Mouse (Mus musculus): ENCODE data around the gene Lsm10.
A peak's percentile ranks its signal among the peaks of the same experiment; 100 is the strongest.

The Lsm10 gene

DNA sequence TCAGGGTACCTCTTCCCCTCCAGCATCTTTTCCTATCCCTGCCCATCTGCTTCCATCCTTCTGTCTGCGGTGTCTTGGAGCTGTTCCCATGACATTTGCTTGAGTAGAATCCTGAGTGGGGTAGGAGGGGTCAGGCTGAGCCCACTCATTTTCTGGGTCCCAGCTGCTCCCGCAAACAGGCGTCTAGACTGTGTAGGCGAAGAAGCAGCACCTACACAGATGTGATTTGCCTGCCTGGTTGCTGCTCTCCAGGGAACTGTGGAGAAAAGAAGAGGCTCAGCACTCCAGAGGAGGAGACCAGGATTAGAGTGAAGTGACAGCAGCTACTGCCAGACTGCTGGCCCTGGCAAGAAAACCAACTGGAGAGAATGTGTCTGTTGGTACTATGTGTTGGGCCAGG is 22.2 kb downstream of the Lsm10 start:
- no peak for DNase-seq (ENCODE audit: inconsistent age in 2 of 2, low spot score in 1 of 2)

DNA sequence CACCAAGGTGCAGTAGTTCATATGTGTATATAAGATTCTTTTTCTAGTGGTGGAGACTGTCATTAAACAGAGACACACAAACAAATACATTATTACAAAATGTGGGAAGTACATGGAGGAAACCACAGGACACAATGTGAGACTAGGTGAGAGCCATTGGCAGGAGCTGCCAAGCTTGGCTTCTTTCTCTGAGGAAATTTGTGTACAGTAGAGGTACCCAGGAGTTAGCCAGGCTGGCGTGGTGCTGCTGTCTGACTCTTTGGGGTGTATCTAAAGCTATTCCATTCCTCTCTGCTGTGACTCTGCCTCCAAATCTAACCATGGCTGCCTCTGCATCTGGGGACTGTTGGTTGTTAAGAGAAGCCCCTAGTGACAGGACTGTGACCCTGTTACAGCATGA is 22.6 kb downstream of the Lsm10 start:
- DNase-seq (ENCODE audit: inconsistent age in 2 of 2, low spot score in 1 of 2), result no peak

DNA sequence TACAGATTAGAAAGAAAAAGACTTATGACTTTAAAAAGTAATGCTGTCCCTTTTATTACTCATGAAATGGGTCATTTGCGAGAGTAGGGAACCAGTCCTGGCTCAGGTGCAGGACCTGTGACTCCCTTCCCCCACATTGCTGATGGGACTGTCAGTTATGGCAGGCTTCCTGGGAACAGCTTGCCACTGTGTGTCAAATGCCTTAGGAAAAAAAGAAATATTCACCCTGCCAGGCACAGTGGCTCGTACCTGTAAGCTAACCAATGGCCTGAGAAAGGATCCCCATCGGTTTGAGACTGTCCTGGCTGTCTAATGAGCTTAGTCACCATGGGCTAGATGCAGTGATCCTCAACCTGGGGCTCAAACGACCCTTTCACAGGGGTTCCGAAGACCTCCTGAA is 23.6 kb downstream of the Lsm10 start:
- DNase-seq (ENCODE audit: inconsistent age in 2 of 2, low spot score in 1 of 2), result no peak

DNA sequence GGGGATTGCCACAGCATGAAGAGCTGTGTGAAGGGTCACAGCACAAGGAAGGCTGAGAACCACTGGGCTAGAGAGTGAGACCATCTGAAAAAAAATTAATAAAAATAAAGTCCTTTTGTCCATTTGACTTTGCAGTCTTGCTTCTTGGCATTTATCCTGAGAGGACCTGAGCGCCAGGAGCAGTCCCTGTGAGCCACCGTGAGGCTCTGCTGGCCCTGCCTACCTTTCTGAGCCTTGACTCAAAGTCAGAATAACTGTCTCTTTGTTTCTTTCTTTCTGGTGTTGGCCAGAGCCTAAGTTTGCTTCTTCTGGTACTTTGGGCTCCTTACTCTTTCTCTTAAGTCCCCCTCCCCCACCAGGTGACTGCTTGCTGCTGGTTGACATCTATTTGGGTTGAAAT is 24.1 kb downstream of the Lsm10 start:
- DNase-seq (ENCODE audit: inconsistent age in 2 of 2, low spot score in 1 of 2), result no peak

DNA sequence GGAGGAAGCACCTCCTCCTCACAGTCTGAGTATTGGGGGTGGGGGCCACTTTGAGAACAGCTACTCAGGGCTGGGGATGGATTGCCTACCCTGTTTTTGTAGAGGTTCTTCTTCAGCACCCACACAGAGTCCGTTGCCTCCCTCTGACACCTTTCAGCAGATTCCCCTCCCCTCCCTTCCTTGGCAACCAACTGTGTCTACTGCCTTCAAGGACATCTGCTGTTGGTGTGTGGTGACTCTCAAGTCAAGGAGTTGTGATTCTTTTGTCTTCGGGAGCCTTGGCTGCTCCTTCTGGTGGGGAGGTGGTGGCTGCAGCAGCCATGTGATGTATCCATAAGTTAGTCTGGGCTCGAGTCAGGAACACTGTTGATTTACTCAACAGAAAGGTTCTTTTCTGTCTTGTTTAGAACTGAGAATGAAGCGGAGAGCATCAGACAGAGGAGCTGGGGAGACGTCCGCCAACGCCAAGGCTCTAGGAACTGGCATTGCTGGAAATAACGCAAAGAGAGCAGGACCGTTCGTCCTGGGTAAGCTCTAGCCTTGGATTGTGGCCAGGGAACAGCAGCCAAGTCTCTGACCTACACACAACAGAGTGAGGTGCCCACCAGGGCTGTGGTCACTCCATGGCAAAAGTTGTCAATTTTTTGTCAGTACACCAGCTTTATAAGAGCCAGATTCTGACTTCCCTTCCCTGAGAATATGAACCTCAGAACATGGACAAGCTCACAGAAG is 27.1 kb downstream of the Lsm10 start:
- peak in 1 of 2 experiments; percentile 78 for DNase-seq (ENCODE audit: inconsistent age in 2 of 2, low spot score in 1 of 2)

DNA sequence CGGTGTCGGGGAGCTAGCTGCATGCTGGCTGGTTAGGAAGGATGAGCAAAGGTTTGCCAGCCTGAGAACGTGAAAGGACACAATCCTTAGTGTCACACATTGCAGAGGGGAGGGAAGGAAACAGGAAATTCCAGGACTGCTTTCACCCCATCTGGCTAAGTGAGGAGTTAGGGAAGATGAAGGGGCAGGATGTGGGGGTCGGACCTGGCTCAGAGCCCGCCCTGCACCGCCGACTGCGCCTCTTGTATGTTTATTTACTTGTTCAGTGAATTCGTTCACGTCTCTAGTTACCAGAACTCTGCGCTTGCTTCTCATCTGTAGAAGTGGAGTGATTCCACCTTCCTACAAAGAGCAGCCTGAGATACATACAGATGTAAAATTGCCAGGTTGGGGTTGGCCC is 34.1 kb downstream of the Lsm10 start:
- peak in 1 of 2 experiments; percentile 55 for DNase-seq (ENCODE audit: inconsistent age in 2 of 2, low spot score in 1 of 2)

DNA sequence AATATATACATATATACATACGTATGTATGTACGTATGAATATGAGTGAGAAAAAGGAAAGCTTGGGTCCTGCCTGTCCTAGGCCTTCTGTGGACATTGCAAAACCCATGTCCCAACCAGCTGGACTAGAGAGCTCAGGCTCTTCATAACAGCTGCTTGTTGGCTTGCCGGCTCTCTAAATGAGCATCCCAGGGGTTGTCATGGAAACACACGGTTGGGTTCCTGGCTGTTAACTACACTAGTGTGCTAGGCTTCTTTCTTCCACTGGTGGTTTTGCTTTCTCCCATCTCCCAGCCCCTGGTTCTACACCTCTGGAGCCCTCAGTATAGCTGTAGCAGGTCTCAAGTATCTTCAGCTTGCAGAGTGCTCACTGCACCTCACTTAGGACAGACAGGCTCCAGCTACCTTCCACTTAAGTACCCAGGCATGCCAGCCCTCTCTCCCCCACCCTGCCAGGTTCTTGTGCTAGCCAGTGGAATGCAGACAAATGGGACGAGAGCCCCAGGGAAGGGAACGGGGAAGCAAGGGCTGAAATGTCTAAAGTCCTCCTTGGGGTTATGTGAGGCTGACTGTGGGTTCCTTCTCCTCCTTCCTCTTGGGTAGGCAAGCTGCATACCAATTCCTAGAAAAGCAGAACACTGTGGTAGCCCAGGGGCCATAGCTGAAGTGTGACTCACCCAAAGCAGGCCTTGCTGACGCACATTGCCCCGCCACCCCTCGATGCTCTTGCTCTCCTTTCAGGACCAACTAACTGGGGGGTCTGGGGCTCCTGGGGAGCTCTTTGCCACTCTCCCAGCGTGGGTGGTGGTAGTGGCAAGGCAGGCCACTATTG is 35.1 kb downstream of the Lsm10 start:
- peak; percentile 83 to 91 for DNase-seq (ENCODE audit: inconsistent age in 2 of 2, low spot score in 1 of 2)

DNA sequence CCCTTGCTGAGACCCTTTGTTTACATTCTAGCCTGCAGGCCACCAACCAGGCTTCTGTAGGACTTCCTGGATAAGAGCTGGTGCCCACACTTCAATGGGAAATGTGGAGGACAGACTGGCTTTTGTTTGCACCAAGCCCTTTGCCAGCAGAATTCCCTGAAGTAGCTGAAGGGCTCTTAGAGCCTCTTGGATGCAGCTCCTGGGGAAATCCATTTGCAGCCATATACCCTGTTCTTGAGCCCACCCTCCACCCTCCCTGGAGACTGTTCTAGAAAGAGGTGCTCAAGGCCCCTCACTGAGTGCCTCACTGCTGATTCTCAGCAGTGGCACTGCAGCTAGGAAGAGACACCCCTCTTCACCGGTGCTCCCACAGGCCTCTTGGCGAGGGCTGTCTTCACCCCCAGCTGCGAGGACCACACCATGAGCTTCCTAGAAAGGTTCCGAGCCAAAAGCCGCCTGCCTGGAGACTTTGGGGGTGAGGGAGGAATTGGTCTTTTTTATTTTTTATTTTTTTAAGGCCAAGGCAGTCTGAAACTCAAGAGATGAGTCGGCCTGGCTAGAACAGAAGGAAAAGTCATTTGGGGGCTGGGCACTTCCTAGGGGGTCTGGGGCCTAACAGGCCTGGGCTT is 36.3 kb downstream of the Lsm10 start:
- no peak for DNase-seq (ENCODE audit: inconsistent age in 2 of 2, low spot score in 1 of 2)

DNA sequence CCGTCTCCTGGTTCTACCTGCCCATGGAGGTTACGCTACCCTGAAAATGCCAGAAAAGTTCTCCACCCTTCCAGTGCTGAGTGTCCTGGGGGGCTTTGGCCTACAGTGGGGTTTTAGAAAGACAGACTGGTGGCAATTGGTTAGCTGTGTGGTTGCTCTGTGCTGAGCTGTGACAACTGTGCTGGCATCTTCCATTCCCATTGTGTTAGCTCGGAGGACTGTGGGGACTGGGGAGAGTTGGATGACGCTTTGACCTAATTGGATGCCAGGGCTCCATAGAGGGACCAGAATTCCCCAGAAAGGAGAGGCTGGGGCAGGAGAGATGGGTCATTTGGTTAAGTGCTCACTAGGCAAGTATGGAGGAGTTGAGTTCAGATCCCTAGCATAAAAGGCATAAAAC is 37.8 kb downstream of the Lsm10 start:
- no peak for DNase-seq (ENCODE audit: inconsistent age in 2 of 2, low spot score in 1 of 2)

DNA sequence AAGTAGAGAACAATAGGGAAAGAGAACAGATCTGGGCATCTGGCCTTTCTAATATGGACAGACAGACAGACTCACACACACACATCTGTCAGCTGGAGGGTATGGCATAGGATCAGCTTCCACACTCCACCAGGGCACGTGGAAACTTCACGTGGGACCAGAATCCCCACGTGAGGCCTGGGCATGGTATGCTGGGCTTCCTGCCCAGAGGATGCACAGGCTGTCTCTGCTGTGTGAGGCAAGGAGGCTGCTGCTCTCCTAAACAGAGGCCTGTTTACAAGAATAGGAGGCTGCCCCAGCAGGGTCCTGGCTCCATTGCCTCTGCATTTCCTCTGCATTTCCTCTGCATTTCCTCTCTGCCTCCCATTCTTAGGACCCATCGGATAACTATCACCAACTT is 38.2 kb downstream of the Lsm10 start:
- peak in 1 of 2 experiments; percentile 46 for DNase-seq (ENCODE audit: inconsistent age in 2 of 2, low spot score in 1 of 2)

DNA sequence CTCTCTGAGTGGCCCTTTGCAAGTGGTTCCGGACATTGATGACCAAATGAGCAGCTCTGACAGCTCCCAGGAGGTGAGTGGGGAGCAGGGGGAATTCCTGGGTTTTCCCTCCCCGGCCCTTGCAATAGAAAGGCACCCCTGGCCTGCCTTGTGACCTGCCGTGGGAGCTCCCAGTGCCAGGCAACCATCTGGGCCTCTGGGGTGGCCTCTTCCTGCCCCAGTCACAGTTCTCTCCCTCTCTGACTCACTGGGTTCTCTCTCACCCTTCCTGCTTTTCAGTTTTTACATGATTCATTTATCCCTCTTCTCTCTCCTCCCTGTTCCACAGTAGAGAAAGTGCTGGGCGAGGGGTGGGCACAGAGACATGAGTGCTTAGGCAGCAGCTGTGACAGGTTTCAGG is 41.4 kb downstream of the Lsm10 start:
- no peak for DNase-seq (ENCODE audit: inconsistent age in 2 of 2, low spot score in 1 of 2)

DNA sequence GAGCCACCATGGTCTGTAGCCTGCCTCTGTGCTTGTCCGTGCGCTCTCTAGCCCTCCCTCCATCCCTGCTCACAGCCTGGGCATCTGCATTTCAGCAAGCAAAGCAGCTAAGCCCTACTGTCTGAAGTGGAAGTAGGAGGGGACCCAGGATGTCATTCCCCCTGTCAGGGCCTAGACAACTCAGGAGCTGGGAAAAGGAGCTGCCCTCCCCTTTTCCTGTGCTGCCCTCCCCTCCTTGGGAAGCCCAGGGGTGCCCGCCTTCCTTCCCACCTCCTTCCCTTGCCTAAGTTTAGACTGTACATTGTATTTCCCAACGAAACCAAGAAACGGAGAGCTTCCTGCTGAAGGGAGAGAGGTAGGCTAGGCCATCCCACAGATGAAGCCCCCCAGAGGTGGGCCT is 44.6 kb downstream of the Lsm10 start:
- DNase-seq (ENCODE audit: inconsistent age in 2 of 2, low spot score in 1 of 2), result peak in 1 of 2 experiments; percentile 54

DNA sequence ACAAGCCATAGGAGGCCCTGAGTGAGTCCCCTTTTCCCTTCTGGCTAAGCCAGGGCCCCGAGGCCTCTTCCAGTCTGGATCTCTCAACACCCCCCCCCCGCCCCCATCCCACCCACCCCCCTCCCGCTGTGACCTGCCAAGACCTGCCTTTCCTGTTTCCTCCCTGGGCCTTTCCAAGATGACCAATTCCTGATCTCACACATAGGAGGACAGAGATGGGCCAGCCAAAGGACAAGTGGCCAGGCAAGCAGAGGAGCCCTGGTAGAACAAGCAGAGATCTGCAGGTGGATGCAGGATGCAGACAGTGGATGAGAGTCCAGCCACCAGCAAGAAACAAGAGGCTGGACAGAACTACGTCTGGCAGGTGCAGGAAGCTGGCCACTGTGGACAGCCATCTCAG is 49.0 kb downstream of the Lsm10 start:
- peak in 1 of 2 experiments; percentile 64 for DNase-seq (ENCODE audit: inconsistent age in 2 of 2, low spot score in 1 of 2)

DNA sequence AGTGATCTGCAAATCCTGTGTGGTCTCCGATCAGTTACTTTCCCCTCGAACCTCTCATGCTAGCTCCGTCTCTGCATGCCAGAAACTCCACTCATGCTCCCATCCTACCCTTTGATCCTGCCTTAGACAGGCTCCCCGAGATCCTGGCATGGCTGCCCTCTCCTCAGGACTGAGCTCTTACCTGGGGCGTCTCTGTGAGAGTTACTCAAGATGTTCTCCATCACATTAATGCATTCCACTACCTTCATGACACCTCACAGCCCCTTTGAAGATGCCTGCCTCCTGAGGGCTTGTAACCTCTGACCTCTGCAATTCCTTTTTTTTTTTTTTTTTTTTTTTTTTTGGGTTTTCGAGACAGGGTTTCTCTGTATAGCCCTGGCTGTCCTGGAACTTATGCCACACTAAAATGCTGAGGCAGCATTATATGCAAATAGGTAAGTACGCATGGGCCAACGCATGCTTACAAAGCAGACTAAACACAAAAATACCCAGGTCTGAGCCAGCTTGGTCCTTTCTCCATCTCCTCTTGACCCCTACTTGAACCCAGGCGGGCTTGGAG is 50.6 kb downstream of the Lsm10 start:
- no peak for DNase-seq (ENCODE audit: inconsistent age in 2 of 2, low spot score in 1 of 2)

DNA sequence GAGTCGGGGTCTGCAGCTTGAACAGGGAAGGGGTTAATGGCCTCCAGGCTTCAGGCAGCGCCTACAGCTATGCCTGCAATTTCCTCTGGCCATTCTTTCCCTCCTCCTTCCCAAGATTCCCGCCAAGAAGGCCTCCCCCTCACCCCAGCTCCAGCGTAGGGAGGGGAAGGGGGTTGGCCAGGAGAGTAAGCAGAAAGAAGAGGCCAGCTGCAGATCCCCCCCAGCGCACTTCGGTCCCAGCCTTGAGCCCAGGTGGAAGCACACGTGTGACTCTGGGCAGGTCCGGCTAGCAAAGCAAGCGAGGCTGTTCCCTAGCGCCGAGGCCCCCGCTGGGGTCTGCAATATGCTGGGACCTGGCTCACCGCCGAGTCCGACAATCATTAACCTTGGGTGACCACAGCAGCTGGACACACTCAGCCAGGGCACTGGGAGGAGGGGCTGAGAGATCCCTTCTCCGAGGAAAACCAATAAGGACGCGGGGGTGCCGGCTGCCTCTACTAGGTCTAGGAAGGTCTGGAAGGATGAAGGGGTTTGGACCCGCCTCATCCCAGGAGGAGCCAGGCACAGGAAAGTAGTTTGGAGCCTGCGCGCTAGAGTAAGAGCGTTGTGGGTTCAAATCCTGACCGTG is 51.2 kb downstream of the Lsm10 start, which contains the start of gene Eva1b:
Gene Eva1b, plus strand, starts transcription at position 212 of the 628 bp plus-strand sequence.
- DNase-seq (ENCODE audit: inconsistent age in 2 of 2, low spot score in 1 of 2), result peak; percentile 70 to 80
